Mouse (Mus musculus) urinary bladder, postnatal 14 days (tissue): ENCODE data around the gene Gpr4.

Source experiments
- DNase-seq: peaks from one replicate; pipeline ENCODE4 v3.0.0; 2021; ENCODE audit warnings: low spot score

The Gpr4 gene

GRCm38 (mm10) chr7:19211996-19212755, at the start of gene Gpr4:
Gpr4 (plus strand) TSS chr7:19212538.
- DNase-seq, result no peak

- DNase-seq, result no peak
Measured at GRCm38 (mm10) chr7:19162928-19163327, 49.4 kb upstream of the Gpr4 start.

GRCm38 (mm10) chr7:19163752-19164151, 48.6 kb upstream of the Gpr4 start:
- DNase-seq, result no peak

GRCm38 (mm10) chr7:19164189-19164588, 48.1 kb upstream of the Gpr4 start:
- no peak for DNase-seq

GRCm38 (mm10) chr7:19164978-19165377, 47.4 kb upstream of the Gpr4 start:
- no peak for DNase-seq

GRCm38 (mm10) chr7:19165656-19166423, 46.5 kb upstream of the Gpr4 start, which contains the start of gene Gipr:
Gipr (minus strand) TSS chr7:19166127.
- DNase-seq, result no peak

GRCm38 (mm10) chr7:19166990-19167389, 45.3 kb upstream of the Gpr4 start:
- DNase-seq, result no peak

- no peak for DNase-seq
Measured at GRCm38 (mm10) chr7:19169506-19169905, 42.8 kb upstream of the Gpr4 start.

- DNase-seq, result no peak
Measured at GRCm38 (mm10) chr7:19170142-19170541, 42.2 kb upstream of the Gpr4 start.

GRCm38 (mm10) chr7:19171831-19172230, 40.5 kb upstream of the Gpr4 start:
- no peak for DNase-seq

GRCm38 (mm10) chr7:19172874-19173273, 39.5 kb upstream of the Gpr4 start:
- DNase-seq, result peak; percentile 85

- no peak for DNase-seq
Measured at GRCm38 (mm10) chr7:19175708-19176515, 36.4 kb upstream of the Gpr4 start, which contains the start of gene Eml2. Eml2 (plus strand) TSS chr7:19176421.

GRCm38 (mm10) chr7:19176516-19176947, 35.8 kb upstream of the Gpr4 start:
- no peak for DNase-seq

GRCm38 (mm10) chr7:19177216-19177615, 35.1 kb upstream of the Gpr4 start:
- DNase-seq, result no peak

GRCm38 (mm10) chr7:19178035-19178434, 34.3 kb upstream of the Gpr4 start:
- no peak for DNase-seq

GRCm38 (mm10) chr7:19178443-19179092, 33.8 kb upstream of the Gpr4 start:
- DNase-seq, result peak; percentile 78

- DNase-seq, result peak; percentile 69
Measured at GRCm38 (mm10) chr7:19179173-19179572, 33.2 kb upstream of the Gpr4 start.

- no peak for DNase-seq
Measured at GRCm38 (mm10) chr7:19179936-19180335, 32.4 kb upstream of the Gpr4 start.

GRCm38 (mm10) chr7:19180862-19181429, 31.4 kb upstream of the Gpr4 start:
- DNase-seq, result peak; percentile 58

- peak; percentile 42 for DNase-seq
Measured at GRCm38 (mm10) chr7:19184250-19184649, 28.1 kb upstream of the Gpr4 start.

- DNase-seq, result no peak
Measured at GRCm38 (mm10) chr7:19184758-19185157, 27.6 kb upstream of the Gpr4 start.
